Mouse (Mus musculus) kidney, embryonic 15.5 days (tissue): ENCODE data around the gene Gm49393. TPM values are rescaled to one million over a fixed set of nuclear protein-coding genes. Genes with fewer than 3 reads are reported as not detected.

ENCODE experiments used
- polyA plus RNA-seq: library from polyadenylated mRNA; unstranded; fragments of >200 nt; fragmentation: Nextera tagmentation; extraction: Ambion mirVana; gene quantifications from 2 replicates; pipeline ENCODE4 v1.2.1, GENCODE M21; 2015

Gene Gm49393
- polyA plus RNA-seq, 1 experiment from 2014 or later, result 0.87 TPM

Other genes starting within 250 kb of the Gm49393 start
- not detected in 2 replicates for gene BC051665, start 149.2 kb downstream of the Gm49393 start, polyA plus RNA-seq
- gene Ctsll3, start 132.7 kb downstream of the Gm49393 start, polyA plus RNA-seq, result not detected in 2 replicates
- 0.17 TPM in 1 of 2 replicates, not detected in the other for gene 4930486L24Rik, start 71.1 kb downstream of the Gm49393 start, polyA plus RNA-seq
- gene Gm49392, start 38.7 kb downstream of the Gm49393 start, polyA plus RNA-seq, result 0.35 and 0.50 TPM in 2 replicates
- gene Ctla2b, start 38.1 kb downstream of the Gm49393 start, polyA plus RNA-seq, result 3.9 and 4.1 TPM in 2 replicates
- gene Tpbpb, start 30.7 kb downstream of the Gm49393 start, polyA plus RNA-seq, result not detected in 2 replicates
- gene Gm49391, start 981 bp upstream of the Gm49393 start, polyA plus RNA-seq, result 1.4 and 1.5 TPM in 2 replicates
- gene Ctla2a, start 1.0 kb upstream of the Gm49393 start, polyA plus RNA-seq, result 30.6 and 33.5 TPM in 2 replicates
- gene Tpbpa, start 6.4 kb upstream of the Gm49393 start, polyA plus RNA-seq, result not detected in 2 replicates
- gene Ctsj, start 70.4 kb upstream of the Gm49393 start, polyA plus RNA-seq, result not detected in 2 replicates
- not detected in 2 replicates for gene Ctsq, start 105.0 kb upstream of the Gm49393 start, polyA plus RNA-seq
- gene Ctsr, start 228.7 kb upstream of the Gm49393 start, polyA plus RNA-seq, result not detected in 2 replicates